Mouse (Mus musculus): ENCODE data around the gene Fxr1.
"Not testable (repeated sequence)": the region's sequence is repeated elsewhere in the genome, so short reads cannot be mapped to it uniquely, and the experiment has no call there.

Gene Fxr1

DNA sequence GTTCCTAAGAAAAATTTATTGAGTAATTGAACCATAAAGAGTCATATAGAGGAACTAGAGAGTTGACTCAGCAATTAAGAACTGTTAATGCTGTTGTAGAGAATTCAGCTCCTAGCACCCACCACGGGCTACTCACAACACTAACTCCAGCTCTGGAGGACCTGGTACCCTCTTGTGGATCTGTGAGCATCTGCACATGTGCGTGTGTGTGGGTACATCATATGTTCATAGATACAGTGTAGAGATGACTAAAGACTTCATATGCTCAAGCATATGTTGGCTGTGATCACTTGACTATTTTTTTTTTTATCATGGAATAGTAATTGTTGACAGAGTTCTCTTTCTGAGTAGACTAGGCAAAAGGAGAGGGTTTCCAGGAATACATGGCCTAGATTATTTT, 42.6 kb downstream of the Fxr1 start:
- DNase-seq (ENCODE audit: low spot score): no peak

DNA sequence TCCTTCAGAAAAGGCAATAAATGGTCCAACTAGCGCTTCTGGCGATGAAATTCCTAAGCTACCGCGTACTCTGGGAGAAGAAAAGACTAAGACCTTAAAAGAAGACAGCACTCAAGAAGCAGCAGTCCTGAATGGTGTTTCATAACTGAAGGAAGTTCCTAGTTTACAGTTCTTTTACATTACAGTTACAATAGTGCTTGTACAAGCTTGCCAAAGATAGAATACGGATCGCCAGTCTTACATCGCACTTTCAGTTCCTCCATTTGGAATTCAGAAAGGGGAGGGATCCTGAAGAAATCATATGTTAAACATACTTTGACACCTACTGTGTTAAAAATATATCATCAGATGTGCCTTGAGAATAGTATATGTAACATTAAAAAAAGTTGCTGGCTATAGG, 49.2 kb downstream of the Fxr1 start:
- not testable (repeated sequence) for DNase-seq (ENCODE audit: low spot score)

DNA sequence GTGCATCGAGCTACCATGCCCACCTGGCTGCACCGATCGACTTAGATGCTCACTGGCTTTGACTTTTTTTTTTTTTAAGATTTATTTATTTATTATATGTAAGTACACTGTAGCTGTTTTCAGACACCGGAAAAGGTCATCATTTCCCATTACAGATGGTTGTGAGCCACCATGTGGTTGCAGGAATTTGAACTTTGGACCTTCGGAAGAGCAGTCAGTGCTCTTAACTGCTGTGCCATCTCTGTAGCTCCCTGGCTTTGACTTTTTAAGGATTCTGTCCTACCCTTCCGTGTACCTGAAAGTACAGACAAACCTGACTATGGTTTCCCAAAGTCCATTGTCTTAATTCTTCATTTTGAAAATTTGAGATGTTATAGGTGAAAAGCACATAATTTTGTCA, 53.0 kb downstream of the Fxr1 start:
- no peak for DNase-seq (ENCODE audit: low spot score)

DNA sequence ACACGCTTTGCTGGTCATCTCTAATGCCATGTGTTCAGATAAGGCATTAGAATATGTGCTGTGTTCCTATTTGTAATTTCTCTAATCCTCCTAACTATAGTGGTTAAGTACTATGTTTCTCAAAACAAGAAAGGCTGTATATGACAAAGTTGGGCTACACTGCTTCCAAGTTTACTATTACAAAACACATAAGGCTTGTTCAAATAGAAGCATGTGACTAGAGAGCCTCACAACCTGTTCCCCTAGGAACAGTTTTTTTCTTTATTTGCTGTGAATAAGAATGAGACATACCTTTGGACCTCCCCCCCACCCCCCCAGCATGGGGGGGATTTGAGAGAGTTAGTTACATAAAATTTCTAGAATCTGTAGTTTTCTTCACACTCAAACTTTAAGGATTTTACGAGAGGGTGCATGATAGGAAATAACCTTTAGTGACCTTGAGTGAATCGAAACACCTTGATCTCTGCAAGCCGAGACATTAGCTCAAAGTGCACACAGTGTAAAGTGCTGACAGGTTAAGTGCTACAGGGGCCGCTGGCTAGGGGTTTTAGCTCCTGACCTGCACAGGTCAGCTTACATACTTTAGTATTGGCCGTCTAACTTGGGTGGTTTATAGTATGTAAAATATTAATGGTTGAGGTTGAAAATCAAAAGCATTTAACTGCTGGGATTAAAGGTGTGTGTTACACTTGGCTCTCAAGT, 56.5 kb downstream of the Fxr1 start:
- DNase-seq (ENCODE audit: low spot score): no peak

DNA sequence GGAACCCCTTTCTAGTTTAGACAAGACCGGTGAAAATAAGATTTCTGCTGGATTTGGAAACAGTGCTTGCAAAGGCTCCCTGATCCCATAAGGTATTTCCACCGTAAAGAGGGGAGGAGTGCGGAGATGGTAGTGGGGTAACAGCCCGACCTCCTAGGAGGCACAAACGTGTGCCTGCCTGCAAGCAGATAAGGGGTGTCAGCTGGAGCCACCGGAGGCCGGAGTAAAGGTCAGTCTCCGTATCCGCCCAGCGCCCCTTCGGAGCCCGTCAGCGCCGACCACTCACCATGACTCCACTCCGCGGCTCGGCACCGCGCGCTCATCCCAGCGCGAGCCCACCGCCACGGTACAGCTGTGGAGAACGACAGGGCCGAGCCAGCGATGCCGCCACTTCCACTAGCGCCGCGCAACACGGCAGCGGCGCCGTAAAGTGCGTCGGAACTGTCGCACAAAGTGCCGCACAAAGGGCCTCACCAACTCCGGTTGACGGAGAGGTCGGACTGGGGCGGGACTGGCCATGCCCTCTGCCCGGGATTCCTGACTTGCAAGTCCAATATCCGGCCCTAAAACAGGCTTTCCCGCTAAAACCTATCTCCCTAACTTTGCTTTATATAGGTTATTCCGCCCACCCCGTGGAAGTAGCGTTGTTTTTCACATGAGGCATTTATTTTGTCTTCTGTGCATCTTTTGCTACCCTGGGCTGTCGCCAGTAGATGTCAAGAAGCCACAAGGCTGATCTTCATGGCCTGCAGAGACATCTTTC, 61.3 kb downstream of the Fxr1 start, which contains the start of gene Dnajc19:
Dnajc19 (minus strand) TSS at position 422 of the 763 bp plus-strand sequence.
- DNase-seq (ENCODE audit: low spot score): peak; percentile 86

DNA sequence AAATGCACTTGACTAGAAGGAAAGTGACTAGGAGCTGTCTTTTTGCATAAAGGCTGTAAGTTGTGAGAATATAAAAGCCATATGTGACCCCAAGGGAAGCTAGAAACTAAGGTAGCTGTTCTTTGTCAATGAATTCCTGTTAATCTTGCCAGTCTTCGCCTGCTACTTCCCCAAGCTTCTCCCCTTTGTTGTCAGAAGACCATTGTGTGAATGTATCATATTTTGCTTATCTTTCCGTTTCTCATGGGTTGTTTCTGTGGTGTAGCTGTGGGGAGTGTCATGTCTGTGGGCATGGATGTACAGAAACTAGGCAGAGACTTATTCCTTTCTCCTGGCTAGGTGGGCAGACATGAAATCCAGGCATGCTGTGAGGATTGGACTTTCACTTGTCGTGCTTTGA, 62.2 kb downstream of the Fxr1 start:
- no peak for DNase-seq (ENCODE audit: low spot score)

DNA sequence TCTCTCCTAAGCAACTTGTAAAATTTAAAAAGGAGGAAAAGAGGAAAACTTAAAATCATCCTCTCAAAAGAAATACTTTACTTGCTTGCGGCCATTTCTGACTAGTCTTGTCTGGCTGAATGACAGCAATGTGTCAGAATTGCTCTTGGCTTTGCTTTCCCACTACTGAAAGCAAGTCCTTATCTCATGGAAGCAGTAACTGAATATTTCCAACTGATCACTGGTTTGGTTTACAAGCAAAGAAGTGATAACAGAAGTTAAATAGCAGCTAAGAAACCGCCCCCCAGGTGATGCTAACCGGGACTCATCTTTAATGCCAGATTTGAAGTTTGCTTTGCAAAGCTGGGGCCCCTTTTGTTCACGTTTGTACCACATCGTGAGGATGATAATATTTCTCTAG, 63.9 kb downstream of the Fxr1 start:
- DNase-seq (ENCODE audit: low spot score): no peak

DNA sequence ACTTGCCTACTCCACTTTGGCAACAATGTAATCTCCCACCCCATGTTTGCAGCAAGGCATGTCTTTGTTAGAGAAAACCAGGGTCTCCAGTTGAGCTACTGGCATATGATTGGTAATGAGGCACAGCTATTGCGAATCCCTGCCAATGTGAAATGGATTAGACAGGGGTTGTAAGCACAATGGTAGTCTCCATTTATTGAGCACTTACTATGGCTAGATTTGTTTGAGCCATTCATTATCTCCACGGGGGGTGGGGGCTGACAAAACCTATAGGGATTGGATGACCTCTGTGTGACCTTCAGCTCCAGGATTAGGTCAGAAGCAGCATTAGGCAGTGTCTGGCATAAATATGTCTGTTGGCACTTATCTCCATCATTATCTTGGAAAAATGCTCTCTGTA, 83.1 kb downstream of the Fxr1 start:
- no peak for DNase-seq (ENCODE audit: low spot score)

DNA sequence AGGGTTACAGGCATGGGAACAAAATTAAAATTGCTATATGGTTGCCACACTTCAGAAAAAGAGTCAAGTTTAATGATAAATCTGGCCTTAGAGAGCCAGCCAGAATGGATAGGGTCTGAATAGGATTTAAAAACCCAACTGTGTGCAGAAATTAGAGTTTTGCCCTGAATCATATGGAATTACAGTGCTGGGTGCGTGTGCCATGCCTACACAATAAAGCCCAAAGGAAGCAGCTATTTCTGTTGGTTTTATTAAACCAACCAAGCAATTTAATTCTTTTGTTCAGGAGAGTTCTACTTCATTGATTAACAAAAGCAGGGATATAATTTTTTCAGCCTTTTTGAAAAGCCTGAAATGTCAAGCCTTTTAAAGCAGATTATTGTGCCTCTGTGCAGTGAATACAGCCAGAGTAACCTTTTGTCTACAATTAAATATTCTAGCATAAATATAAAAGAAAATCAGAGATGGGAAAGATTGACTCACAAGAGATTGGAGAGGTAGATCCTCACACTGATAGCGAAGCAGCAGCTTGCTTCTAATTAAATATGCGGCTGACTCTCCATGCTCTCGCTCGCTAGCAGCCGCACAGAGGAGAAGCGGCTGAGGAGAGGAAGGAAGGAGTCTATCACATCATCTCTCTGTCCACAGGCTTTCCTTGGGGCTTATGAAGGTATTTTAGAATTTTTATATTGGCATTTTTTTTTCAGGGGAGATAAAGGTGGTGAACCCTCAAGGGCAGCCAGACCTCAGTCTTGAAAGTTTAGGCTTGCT, 84.3 kb downstream of the Fxr1 start:
- no peak for DNase-seq (ENCODE audit: low spot score)

DNA sequence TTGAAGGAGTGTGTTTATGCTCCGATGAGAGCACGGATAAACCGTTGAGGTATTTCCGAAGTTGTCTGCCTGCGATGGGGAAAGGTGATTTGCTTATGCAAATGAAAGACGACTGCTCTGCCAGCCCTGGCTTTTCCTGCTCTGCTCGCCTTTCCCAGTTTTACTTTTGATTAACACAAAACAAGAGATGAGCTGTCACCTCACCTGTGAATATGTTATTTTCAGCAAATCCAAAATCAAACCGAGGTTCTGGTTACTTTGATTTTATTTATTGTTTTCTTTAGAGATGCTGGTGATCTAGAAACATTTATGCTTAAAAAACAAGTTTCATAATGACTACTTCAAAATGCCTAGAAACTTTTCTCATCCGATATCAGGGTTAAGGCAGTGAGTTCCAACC, 86.7 kb downstream of the Fxr1 start:
- DNase-seq (ENCODE audit: low spot score): no peak

DNA sequence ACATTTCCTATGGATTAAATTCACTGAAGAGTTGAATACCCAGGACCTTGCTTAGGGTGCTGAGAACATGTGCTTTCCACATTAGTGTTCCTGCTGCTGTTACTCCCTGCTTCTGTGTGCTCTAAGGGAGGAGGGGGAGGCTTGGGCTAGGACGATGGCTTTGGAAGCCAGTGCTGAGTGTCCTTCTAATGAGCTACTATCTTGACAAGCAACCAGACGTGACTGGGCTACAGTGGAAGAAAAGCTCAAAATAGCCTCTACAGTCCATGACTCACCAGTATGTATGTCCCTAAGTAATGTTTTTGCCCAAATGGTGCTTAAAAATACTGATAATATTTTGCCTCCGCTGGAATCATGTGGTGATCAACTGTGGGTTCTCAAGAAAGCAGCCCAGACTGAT, 87.9 kb downstream of the Fxr1 start:
- no peak for DNase-seq (ENCODE audit: low spot score)

DNA sequence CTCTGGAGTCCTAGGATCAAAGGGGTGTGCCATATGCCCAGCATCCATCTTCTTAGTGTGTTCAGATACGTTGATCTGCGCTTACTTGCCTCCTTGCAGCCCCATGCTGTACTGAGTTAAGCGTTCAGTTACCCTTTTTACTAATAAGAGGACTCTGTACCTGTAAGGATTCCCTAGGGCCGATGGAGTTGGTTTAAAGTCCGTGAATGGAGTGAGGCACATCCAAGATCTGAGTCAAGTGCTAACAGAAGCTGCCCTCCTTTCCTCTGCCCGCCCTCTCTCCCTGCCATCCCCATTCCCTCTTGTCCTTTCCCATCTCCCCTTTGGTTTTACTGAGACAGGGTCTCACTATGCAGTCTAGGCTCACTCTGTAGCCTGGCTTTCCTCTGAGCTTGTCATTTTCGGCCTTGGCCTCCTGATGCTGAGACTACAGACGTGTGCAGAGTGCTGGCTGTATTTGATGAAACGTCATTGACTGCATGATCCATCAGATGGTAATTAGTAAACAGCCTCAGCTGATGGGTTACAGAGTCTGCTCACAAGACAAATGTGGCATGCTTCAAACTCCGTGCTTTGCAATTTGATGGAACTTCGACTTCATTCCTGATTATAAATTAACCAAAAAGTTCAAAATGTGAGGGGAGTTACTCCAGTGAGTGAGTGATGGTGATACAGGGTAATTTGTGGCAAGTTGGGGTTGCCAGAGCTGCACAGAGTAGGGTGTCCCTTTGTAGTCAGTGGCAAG, 92.4 kb downstream of the Fxr1 start:
- no peak for DNase-seq (ENCODE audit: low spot score)

DNA sequence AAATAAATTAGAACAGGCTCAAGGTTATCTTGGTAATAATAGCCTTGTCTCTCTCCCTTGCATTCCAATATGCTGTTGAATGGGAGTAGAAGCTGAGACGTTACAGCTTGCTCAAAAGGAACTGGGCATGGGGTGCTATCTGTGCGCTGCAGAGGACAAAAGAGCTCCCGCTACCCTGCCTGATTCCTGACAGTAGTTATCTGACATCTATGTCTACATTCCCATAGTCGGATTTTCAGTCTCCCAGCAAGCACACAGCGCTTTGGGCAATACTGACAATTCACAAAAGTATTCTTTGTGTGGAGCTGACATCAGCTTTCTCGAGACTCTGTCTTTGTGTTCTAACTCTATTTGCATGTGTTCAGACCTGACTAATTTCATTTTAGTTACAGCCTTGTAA, 96.1 kb downstream of the Fxr1 start:
- DNase-seq (ENCODE audit: low spot score): no peak

DNA sequence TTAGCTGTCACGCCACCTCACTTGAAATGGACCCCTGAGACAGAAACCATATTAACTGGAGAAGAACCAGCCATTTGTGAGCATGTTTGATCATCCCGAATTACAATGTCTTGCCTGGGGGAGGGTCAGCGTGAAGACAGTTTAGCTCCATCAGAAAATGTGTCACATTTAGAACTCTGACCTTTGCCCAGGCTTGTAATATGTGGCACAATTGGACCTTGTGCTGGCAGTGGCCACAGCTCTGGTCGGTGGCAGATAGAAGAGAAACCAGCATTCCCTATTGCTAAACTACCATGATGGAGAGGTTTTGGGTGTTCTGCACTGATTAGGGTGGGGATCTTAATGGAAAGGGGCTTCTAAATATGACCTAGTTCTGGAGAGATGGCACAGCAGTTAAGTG, 100.1 kb downstream of the Fxr1 start:
- DNase-seq (ENCODE audit: low spot score): no peak
